Mouse (Mus musculus) kidney, embryonic 16.5 days (tissue): Measurements from ENCODE around the gene Fam228b. TPM values are rescaled to one million over a fixed set of nuclear protein-coding genes. Genes with fewer than 3 reads are reported as not detected.
"Not testable (repeated sequence)": the region's sequence is repeated elsewhere in the genome, so short reads cannot be mapped to it uniquely, and the experiment has no call there.

ENCODE experiments used
- ATAC-seq: fragments of 200-750 bp; cut with Nextera tagmentation; 2 replicates; pipeline ENCODE4 v1.8.0; 2017; ENCODE audit warnings: moderate TSS enrichment; ENCODE audit not compliant: low FRiP score, low TSS enrichment
- H3K27ac ChIP-seq: fragments of 300-500 bp; sonication (generic); 2 replicates; pipeline ENCODE4 v1.5.1; 2014; ENCODE audit warnings: low read length
- H3K27me3 ChIP-seq: fragments of 300-500 bp; sonication (generic); 2 replicates; pipeline ENCODE4 v1.6.1; 2014; ENCODE audit warnings: low read length, control low read depth, mixed read lengths; ENCODE audit not compliant: insufficient read depth
- H3K36me3 ChIP-seq: fragments of 300-500 bp; sonication (generic); 2 replicates; pipeline ENCODE4 v1.6.1; 2014; ENCODE audit warnings: low read length, control low read depth, mixed read lengths; ENCODE audit not compliant: insufficient read depth
- H3K4me1 ChIP-seq: fragments of 300-500 bp; sonication (generic); 2 replicates; pipeline ENCODE4 v1.6.1; 2014; ENCODE audit warnings: low read length, control low read depth, mixed read lengths; ENCODE audit not compliant: insufficient read depth
- H3K4me2 ChIP-seq: fragments of 300-500 bp; sonication (generic); replicated peaks from 2 replicates; pipeline ENCODE4 v1.6.1; 2014; ENCODE audit warnings: low read depth, low read length
- H3K4me3 ChIP-seq: fragments of 300-500 bp; sonication (generic); 2 replicates; pipeline ENCODE4 v1.5.1; 2014; ENCODE audit warnings: mild to moderate bottlenecking, low read length
- H3K9ac ChIP-seq: fragments of 300-500 bp; sonication (generic); replicated peaks from 2 replicates; pipeline ENCODE4 v1.6.1; 2014; ENCODE audit warnings: low read length
- H3K9me3 ChIP-seq: fragments of 300-500 bp; sonication (generic); 2 replicates; pipeline ENCODE4 v1.6.1; 2016; ENCODE audit warnings: low read length, control low read depth
- whole genome bisulfite sequencing: fragments of 180-500 bp; shearing (Covaris S2); extraction: QIAGEN DNeasy Blood & Tissue Kit; methylation state at CpG from one replicate; pipeline ENCODE4 v1.1.7; 2014; 5-methylcytosine and 5-hydroxymethylcytosine counted together
- polyA plus RNA-seq: library from polyadenylated mRNA; unstranded; fragments of >200 nt; fragmentation: Nextera tagmentation; extraction: Ambion mirVana; gene quantifications from 2 replicates; pipeline ENCODE4 v1.2.1, GENCODE M21; 2015

Fam228b gene
- polyA plus RNA-seq, 1 experiment from 2014 or later, result 1.9 TPM

GRCm38 (mm10) chr12:4705626-4706025 lies 63.4 kb downstream of the Fam228b start:
- H3K9me3 ChIP-seq, H3K9ac ChIP-seq, H3K4me2 ChIP-seq, H3K27me3 ChIP-seq, ATAC-seq, H3K4me3 ChIP-seq, H3K27ac ChIP-seq, H3K4me1 ChIP-seq: not testable (repeated sequence)
- H3K36me3 ChIP-seq, result peaks cover 44% of the 10 kb centered on the region
- 73% methylated on average over 6 of the region's 6 CpGs for WGBS

DNA sequence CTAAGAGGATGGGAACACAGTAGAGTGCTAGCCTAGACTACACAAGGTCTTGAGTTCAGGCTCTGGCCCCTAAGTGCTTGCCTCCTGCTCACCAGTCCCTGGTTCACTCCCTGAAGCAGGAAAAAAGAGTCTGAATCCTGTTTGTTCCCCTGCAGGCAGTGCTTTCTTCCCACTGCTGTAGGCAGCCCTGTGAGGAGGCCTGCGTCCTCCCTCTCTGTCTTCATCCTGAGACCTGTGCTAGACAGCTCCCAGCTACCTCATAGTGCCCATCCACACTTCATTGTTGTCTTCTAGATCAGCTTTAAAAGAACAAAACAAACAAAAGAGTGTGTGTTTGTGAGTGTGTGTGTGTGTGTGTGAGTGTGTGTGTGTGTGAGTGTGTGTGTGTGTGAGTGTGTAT lies 74.5 kb downstream of the Fam228b start:
- H3K4me1 ChIP-seq, result no peaks in the 10 kb centered on the region
- no peak overlapping the region for H3K27ac ChIP-seq
- no peak for ATAC-seq
- no peaks in the 10 kb centered on the region for H3K27me3 ChIP-seq
- peaks cover 12% of the 10 kb centered on the region; the same call in 1 of the 2 replicates for H3K36me3 ChIP-seq
- no peak overlapping the region for H3K4me3 ChIP-seq
- WGBS, result 90% methylated on average over 1 of the region's 1 CpGs
- H3K9ac ChIP-seq, result no peak overlapping the region
- H3K9me3 ChIP-seq, result no peaks in the 10 kb centered on the region
- H3K4me2 ChIP-seq, result no peak overlapping the region

- Histone ChIP-seq H3K4me3 (no peak overlapping the region), H3K4me1 (no peaks in the 10 kb centered on the region), H3K36me3 (peaks cover 6% of the 10 kb centered on the region; the same call in 1 of the 2 replicates), H3K27me3 (no peaks in the 10 kb centered on the region), H3K9me3 (no peaks in the 10 kb centered on the region), H3K9ac (no peak overlapping the region), H3K4me2 (no peak overlapping the region), H3K27ac (no peak overlapping the region)
- WGBS, result 85% methylated on average over 3 of the region's 3 CpGs
- no peak for ATAC-seq
Measured at GRCm38 (mm10) chr12:4691193-4691592, 77.9 kb downstream of the Fam228b start.

Other genes with a start within 250 kb of the Fam228b start
- 33.3 and 37.2 TPM in 2 replicates for gene Itsn2, start 176.6 kb downstream of the Fam228b start, polyA plus RNA-seq
- gene Gm3625, start 176.3 kb downstream of the Fam228b start, polyA plus RNA-seq, result not detected in 2 replicates
- gene Fam228a, start 30.8 kb downstream of the Fam228b start, polyA plus RNA-seq, result 0.47 and 0.58 TPM in 2 replicates
- 2.4 and 2.8 TPM in 2 replicates for gene Pfn4, start 245 bp downstream of the Fam228b start, polyA plus RNA-seq
- 162 and 190 TPM in 2 replicates for gene Sf3b6, start 48.3 kb upstream of the Fam228b start, polyA plus RNA-seq
- 7.4 and 9.5 TPM in 2 replicates for gene Fkbp1b, start 72.3 kb upstream of the Fam228b start, polyA plus RNA-seq
- 15.3 and 16.9 TPM in 2 replicates for gene Wdcp, start 74.0 kb upstream of the Fam228b start, polyA plus RNA-seq
- 0.97 and 1.0 TPM in 2 replicates for gene Mfsd2b, start 105.1 kb upstream of the Fam228b start, polyA plus RNA-seq
- gene Ubxn2a, start 138.4 kb upstream of the Fam228b start, polyA plus RNA-seq, result 26.3 and 28.8 TPM in 2 replicates
- gene Atad2b, start 148.1 kb upstream of the Fam228b start, polyA plus RNA-seq, result 6.3 and 9.2 TPM in 2 replicates